Mouse (Mus musculus) embryonic facial prominence, embryonic 14.5 days (tissue): ENCODE data around the gene Ednra. TPM values are rescaled to one million over a fixed set of nuclear protein-coding genes. Genes with fewer than 3 reads are reported as not detected.

ENCODE experiments used
- ATAC-seq: fragments of 200-750 bp; cut with Nextera tagmentation; 2 replicates; pipeline ENCODE4 v1.8.0; 2017; ENCODE audit warnings: low read depth, moderate number of reproducible peaks, moderate TSS enrichment
- DNase-seq: peaks from one replicate; pipeline ENCODE4 v3.0.0-alpha.2; 2015; ENCODE audit warnings: low spot score
- H3K27ac ChIP-seq: fragments of 300-500 bp; sonication (generic); replicated peaks from 2 replicates; pipeline ENCODE4 v1.5.1; 2014; ENCODE audit warnings: low read depth, mild to moderate bottlenecking, low read length, moderate library complexity
- H3K27me3 ChIP-seq: fragments of 300-500 bp; sonication (generic); replicated peaks from 2 replicates; pipeline ENCODE4 v1.6.1; 2014; ENCODE audit warnings: low read length; ENCODE audit not compliant: control insufficient read depth, insufficient read depth
- H3K36me3 ChIP-seq: fragments of 300-500 bp; sonication (generic); 2 replicates; pipeline ENCODE4 v1.6.1; 2014; ENCODE audit warnings: low read length, mixed read lengths; ENCODE audit not compliant: control insufficient read depth, insufficient read depth
- H3K4me1 ChIP-seq: fragments of 300-500 bp; sonication (generic); 2 replicates; pipeline ENCODE4 v1.6.1; 2014; ENCODE audit warnings: antibody characterized with exemption, low read length; ENCODE audit not compliant: control insufficient read depth, insufficient read depth
- H3K4me2 ChIP-seq: fragments of 300-500 bp; sonication (generic); 2 replicates; pipeline ENCODE4 v1.6.1; 2014; ENCODE audit warnings: low read depth, mild to moderate bottlenecking, low read length, moderate library complexity, mixed read lengths
- H3K4me3 ChIP-seq: fragments of 300-500 bp; sonication (generic); 2 replicates; pipeline ENCODE4 v1.5.1; 2014; ENCODE audit warnings: low read depth, mild to moderate bottlenecking, low read length
- H3K9ac ChIP-seq: fragments of 300-500 bp; sonication (generic); 2 replicates; pipeline ENCODE4 v1.6.1; 2014; ENCODE audit warnings: low read depth, mild to moderate bottlenecking, low read length, moderate library complexity, mixed read lengths
- H3K9me3 ChIP-seq: fragments of 300-500 bp; sonication (generic); 2 replicates; pipeline ENCODE4 v1.6.1; 2016; ENCODE audit warnings: low read length; ENCODE audit not compliant: control insufficient read depth
- WGBS: fragments of 180-500 bp; shearing (Covaris S2); extraction: QIAGEN DNeasy Blood & Tissue Kit; methylation state at CpG from one replicate; pipeline ENCODE4 v1.1.7; 2014; 5-methylcytosine and 5-hydroxymethylcytosine counted together
- polyA plus RNA-seq: library from polyadenylated mRNA; unstranded; fragments of >200 nt; fragmentation: Nextera tagmentation; extraction: Ambion mirVana; gene quantifications from 2 replicates; pipeline ENCODE4 v1.2.1, GENCODE M21; 2014

Gene Ednra
- polyA plus RNA-seq, 1 experiment from 2014 or later = 28.7 TPM

GRCm38 (mm10) chr8:77683356-77684106 is 40.7 kb downstream of the Ednra start:
- Histone ChIP-seq H3K27ac (no peak overlapping the region; the same call in 1 of the 2 replicates), H3K4me2 (no peak overlapping the region)
- no peak for DNase-seq

DNA sequence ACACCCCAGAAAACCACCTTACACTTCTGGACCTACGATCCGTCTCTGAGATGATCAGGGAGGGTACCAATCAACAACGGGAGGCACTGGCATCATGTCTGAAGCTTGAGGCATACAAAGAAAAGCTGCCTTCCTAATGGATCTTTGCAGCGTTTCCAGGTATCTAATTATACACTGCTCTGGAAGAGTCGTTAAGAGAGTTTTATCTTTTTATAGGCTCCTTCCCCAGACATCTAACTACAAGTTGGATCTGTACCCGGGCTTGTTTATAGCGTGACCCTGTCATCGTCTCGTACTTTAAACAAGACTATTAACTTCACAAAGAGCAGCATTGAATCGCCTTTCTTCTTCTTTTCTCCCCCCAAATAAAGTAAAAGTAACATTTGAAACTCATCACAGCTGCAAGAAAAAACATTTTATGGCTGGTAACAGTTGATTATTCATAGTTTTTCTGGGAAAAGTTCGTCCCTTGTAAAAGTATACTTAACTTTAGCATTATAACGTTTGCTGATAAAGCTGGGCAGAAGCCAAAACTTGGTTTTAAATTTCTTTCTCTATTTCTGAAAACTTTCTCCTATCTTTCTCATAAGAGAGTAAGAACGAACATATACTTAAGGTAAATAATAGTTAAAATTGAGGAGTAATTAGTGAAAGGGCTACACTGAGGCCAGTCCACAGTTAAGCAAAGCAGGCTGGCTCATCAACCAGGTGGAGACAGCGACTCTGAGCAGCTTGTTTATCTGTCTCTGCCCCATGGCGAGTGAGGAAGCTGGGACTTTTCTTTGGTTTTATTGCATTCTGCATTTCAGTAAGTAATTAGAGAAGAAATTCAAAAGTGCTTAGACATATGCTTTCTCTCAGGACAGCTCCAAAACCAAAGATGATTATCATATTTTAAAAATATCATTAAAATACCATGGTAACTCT is 42.0 kb downstream of the Ednra start:
- DNase-seq (peak; percentile 33), ATAC-seq (no peak)
- WGBS = 37% methylated on average over 15 of the region's 15 CpGs
- no peaks in the 10 kb centered on the region for H3K27me3 ChIP-seq
- no peak overlapping the region for H3K4me2 ChIP-seq
- peak overlapping the region; percentile 41; the same call in 1 of the 2 replicates for H3K27ac ChIP-seq
- H3K9me3 ChIP-seq = no peaks in the 10 kb centered on the region
- peaks cover 14% of the 10 kb centered on the region; the same call in 1 of the 2 replicates for H3K4me1 ChIP-seq
- no peak overlapping the region for H3K9ac ChIP-seq
- peaks cover 15% of the 10 kb centered on the region for H3K36me3 ChIP-seq
- H3K4me3 ChIP-seq = no peak overlapping the region

More at GRCm38 (mm10) chr8:77683356-77684106, 40.7 kb downstream of the Ednra start:
- Histone ChIP-seq H3K4me3 (no peak overlapping the region), H3K9ac (no peak overlapping the region), H3K27me3 (no peaks in the 10 kb centered on the region), H3K9me3 (no peaks in the 10 kb centered on the region), H3K4me1 (peaks cover 14% of the 10 kb centered on the region; the same call in 1 of the 2 replicates), H3K36me3 (peaks cover 17% of the 10 kb centered on the region)
- ATAC-seq = no peak
- 71% methylated on average over 6 of the region's 6 CpGs for WGBS

GRCm38 (mm10) chr8:77672036-77672435 is 52.2 kb downstream of the Ednra start:
- no peak for DNase-seq

DNA sequence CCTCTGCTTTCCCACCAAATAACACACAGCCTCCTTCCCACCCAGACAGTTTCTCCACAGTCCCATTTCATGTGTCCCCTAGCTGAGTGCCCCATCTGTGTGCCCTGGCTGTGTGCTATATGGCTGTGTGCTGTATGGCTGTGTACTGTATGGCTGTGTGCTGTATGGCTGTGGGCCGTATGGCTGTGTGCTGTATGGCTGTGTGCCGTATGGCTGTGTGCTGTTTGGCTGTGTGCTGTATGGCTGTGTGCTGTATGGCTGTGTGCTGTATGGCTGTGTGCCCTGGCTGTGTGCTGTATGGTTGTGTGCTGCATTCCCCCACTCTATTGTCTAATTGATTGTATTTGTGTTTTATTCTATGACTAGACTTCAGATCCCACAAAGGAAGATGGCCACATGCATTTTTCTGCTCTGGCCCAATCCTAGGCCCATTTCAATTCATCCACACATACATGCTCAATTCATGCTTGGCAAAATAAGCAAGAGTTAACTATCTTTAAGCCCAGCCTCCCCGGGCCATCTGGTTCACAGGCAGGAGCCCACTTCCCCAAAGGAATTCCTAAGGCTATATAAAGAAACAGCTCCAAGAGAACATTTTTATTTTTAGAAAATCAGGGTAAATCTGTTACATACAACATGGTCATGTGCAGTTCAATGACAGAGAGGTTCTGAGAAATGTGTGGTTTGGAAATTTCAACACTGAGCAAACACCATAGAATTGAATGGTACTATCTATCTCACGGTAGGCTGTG is 53.5 kb downstream of the Ednra start:
- peaks cover 22% of the 10 kb centered on the region for H3K4me1 ChIP-seq
- H3K27ac ChIP-seq = peak overlapping the region; percentile 60
- no peak overlapping the region for H3K9ac ChIP-seq
- DNase-seq (peak; percentile 39), ATAC-seq (no peak)
- H3K27me3 ChIP-seq = no peaks in the 10 kb centered on the region
- H3K9me3 ChIP-seq = no peaks in the 10 kb centered on the region
- 60% methylated on average over 4 of the region's 4 CpGs for WGBS
- H3K36me3 ChIP-seq = peaks cover 70% of the 10 kb centered on the region
- H3K4me2 ChIP-seq = no peak overlapping the region
- H3K4me3 ChIP-seq = no peak overlapping the region

More at GRCm38 (mm10) chr8:77672036-77672435, 52.2 kb downstream of the Ednra start:
- Histone ChIP-seq H3K4me3 (no peak overlapping the region), H3K36me3 (peaks cover 58% of the 10 kb centered on the region), H3K9me3 (no peaks in the 10 kb centered on the region), H3K4me2 (no peak overlapping the region), H3K9ac (no peak overlapping the region), H3K27ac (0 out of 2 replicates have a peak overlapping the region, but pooled peaks have one; percentile 22), H3K27me3 (no peaks in the 10 kb centered on the region), H3K4me1 (peaks cover 22% of the 10 kb centered on the region)
- 41% methylated on average over 4 of the region's 4 CpGs for WGBS
- ATAC-seq = no peak

- H3K27me3 ChIP-seq = no peaks in the 10 kb centered on the region
- no peak for ATAC-seq
- 92% methylated on average over 5 of the region's 5 CpGs for WGBS
- H3K4me2 ChIP-seq = no peak overlapping the region
- no peak overlapping the region for H3K27ac ChIP-seq
- H3K9me3 ChIP-seq = no peaks in the 10 kb centered on the region
- peaks cover 74% of the 10 kb centered on the region for H3K36me3 ChIP-seq
- H3K4me3 ChIP-seq = no peak overlapping the region
- no peak overlapping the region for H3K9ac ChIP-seq
- no peak for DNase-seq
- H3K4me1 ChIP-seq = peaks cover 22% of the 10 kb centered on the region
Observed at GRCm38 (mm10) chr8:77667916-77668315, 56.3 kb downstream of the Ednra start.

DNA sequence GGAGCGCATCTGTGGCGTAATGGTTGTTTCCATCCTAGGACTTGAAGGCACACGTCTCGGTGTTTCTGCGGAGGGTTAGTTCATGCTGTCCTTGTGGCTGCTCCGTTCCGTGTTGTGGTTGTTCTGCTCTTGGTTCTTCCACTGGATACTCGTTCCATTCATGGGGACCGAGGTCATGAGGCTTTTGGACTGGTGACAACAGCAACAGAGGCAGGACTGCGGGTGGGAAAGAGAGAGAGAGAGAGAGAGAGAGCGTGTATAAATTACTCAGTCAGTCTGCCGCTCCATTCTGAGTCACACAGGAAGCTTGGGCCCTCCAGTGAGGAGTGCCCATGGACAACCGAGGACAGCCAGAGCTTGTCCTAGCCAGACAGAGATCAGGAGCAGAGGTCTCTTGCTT is 59.4 kb downstream of the Ednra start:
- peaks cover 2% of the 10 kb centered on the region; the same call in 1 of the 2 replicates for H3K4me1 ChIP-seq
- no peak for DNase-seq
- H3K27me3 ChIP-seq = no peaks in the 10 kb centered on the region
- ATAC-seq = no peak
- H3K4me3 ChIP-seq = no peak overlapping the region
- WGBS = 92% methylated on average over 13 of the region's 13 CpGs
- H3K9ac ChIP-seq = no peak overlapping the region
- H3K36me3 ChIP-seq = peaks cover 55% of the 10 kb centered on the region
- no peaks in the 10 kb centered on the region for H3K9me3 ChIP-seq
- H3K4me2 ChIP-seq = no peak overlapping the region
- H3K27ac ChIP-seq = no peak overlapping the region

GRCm38 (mm10) chr8:77659534-77660080 is 64.7 kb downstream of the Ednra start:
- Histone ChIP-seq H3K9ac (no peak overlapping the region), H3K27me3 (no peaks in the 10 kb centered on the region), H3K4me1 (no peaks in the 10 kb centered on the region), H3K27ac (no peak overlapping the region), H3K4me3 (no peak overlapping the region), H3K36me3 (peaks cover 12% of the 10 kb centered on the region), H3K4me2 (no peak overlapping the region), H3K9me3 (no peaks in the 10 kb centered on the region)
- ATAC-seq (no peak), DNase-seq (no peak)
- WGBS = 59% methylated on average over 4 of the region's 4 CpGs

DNA sequence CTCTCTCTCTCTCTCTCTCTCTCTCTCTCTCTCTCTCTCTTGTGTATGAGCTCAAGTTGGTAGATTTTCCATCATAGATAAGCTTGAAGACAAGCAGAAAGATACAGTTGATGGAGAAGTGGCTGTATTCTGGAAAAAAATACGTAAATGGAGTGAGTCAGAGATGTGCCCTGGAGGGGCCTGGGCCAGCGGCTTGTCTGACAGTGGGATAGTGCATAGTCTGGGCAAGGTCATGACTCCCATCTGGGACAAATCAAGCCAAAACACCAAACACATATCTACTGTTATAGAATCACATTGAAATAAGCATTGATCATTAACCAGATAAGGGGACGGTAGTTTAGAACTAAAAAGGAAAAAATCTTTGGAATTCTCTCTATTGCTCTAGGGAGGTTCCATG is 65.9 kb downstream of the Ednra start:
- H3K4me1 ChIP-seq = no peaks in the 10 kb centered on the region
- DNase-seq = no peak
- no peak overlapping the region for H3K9ac ChIP-seq
- 33% methylated on average over 3 of the region's 3 CpGs for WGBS
- H3K4me3 ChIP-seq = no peak overlapping the region
- no peak overlapping the region for H3K27ac ChIP-seq
- no peak for ATAC-seq
- no peaks in the 10 kb centered on the region for H3K27me3 ChIP-seq
- H3K36me3 ChIP-seq = no peaks in the 10 kb centered on the region
- H3K4me2 ChIP-seq = no peak overlapping the region
- H3K9me3 ChIP-seq = no peaks in the 10 kb centered on the region
